In the genomic region with DNA sequence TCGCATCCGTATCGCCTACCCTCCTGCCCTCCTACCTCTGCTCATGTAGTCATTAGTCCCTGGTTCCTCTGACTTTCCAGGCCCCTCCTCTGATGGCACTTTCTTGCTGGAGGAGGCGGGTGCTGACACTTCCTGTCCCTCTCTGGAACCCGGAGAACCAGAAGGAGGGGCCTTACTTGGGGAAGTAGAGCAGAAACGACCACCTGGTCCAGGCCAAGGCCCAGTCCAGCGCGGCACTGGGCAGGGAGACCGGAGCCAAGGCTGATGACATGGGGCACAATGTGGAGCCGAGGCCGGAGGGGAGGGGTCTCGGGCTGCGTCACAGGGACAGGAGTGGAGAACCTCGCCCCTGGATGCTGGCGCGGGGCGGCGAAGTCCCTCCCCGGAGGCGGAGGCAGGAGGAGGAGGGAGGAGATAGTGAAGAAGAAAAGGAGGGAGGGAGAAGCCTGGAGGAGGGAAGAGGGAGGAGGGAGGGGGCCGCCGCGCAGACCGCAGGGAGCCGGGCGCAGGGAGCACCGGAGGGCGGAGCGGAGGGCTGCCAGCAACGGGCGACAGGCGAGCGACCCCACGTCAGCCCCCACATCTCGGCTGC, we compare ENCODE assay signal across 8 mouse cellular contexts. TPM values are rescaled to one million over a fixed set of nuclear protein-coding genes. Genes with fewer than 3 reads are reported as not detected.
DNase-seq lines count a peak whose midpoint lies in the region; ATAC-seq lines count a peak whose summit lies in the region.

A gene (plus strand): TSS at position 451 of the 592 bp plus-strand sequence.

- peak within 1 kb of the TSS; percentile 96 for H3K4me2 ChIP-seq in hindbrain, embryonic 13.5 days

- peak within 1 kb of the TSS; percentile 96 for H3K27ac ChIP-seq in hindbrain, embryonic 13.5 days

- peak within 1 kb of the TSS; percentile 81 for H3K4me3 ChIP-seq in hindbrain, embryonic 13.5 days

- no peaks in the 10 kb centered on the region for H3K27me3 ChIP-seq in hindbrain, embryonic 13.5 days

- peak; percentile 99 for DNase-seq in Muller cell, postnatal 12 days (ENCODE audit: inconsistent ontology term)
- DNase-seq in cerebellum, adult 9-11 months = peak; percentile 98
- DNase-seq in frontal cortex, postnatal 10 days (ENCODE audit: low spot score in 2 of 2) = peak; percentile 91 to 92
- peak; percentile 72 to 76 for DNase-seq in layer of hippocampus, postnatal 25 days (ENCODE audit: extremely low spot score in 1 of 2, low spot score in 1 of 2)
- DNase-seq in lung, postnatal 25 days (ENCODE audit: low spot score) = peak; percentile 91
- peak; percentile 87 for DNase-seq in retina, embryonic 14.5 days (ENCODE audit: low spot score)
- DNase-seq in thymus, postnatal 4 days = peak; percentile 84

- H3K9me3 ChIP-seq in hindbrain, embryonic 13.5 days = no peaks in the 10 kb centered on the region

- H3K4me1 ChIP-seq in hindbrain, embryonic 13.5 days (replicated peaks) = peaks cover 41% of the 10 kb centered on the region

- H3K9ac ChIP-seq in hindbrain, embryonic 13.5 days = peak within 1 kb of the TSS; percentile 96

- peak; percentile 94 for ATAC-seq in hindbrain, embryonic 13.5 days (ENCODE audit: low FRiP score)

- H3K36me3 ChIP-seq in hindbrain, embryonic 13.5 days = peaks cover 32% of the 10 kb centered on the region

- WGBS in hindbrain, embryonic 13.5 days = under 1% methylated on average over 33 of the region's 35 CpGs

RNA-seq across cellular contexts. Expression of the gene that starts here (rescaled TPM):
- polyA plus RNA-seq in hindbrain, embryonic 13.5 days (2015; fragmentation: Nextera tagmentation; extraction: Ambion mirVana) = 11.6 and 12.0 TPM in 2 replicates
- total RNA-seq in layer of hippocampus, postnatal 25 days (2021) = 10 to 100 TPM; 38.0 to 39.7 TPM

Comparison
In these comparisons a context has a peak if more than half of its experiments do, and no peak if none do; other contexts are left out.
1. Peak in every context shown above with its lines: DNase-seq, ATAC-seq, H3K4me3 ChIP-seq and H3K27ac ChIP-seq.